Mouse (Mus musculus) embryonic facial prominence, embryonic 10.5 days (tissue): ENCODE measurements around the gene Syt7. TPM values are rescaled to one million over a fixed set of nuclear protein-coding genes. Genes with fewer than 3 reads are reported as not detected.
A peak's percentile ranks its signal among the peaks of the same experiment; 100 is the strongest.

Experiments
- DNase-seq: peaks from one replicate; pipeline ENCODE4 v3.0.0-alpha.2; 2017; ENCODE audit warnings: low spot score
- H3K27ac ChIP-seq: fragments of 300-500 bp; sonication (generic); replicated peaks from 2 replicates; pipeline ENCODE4 v1.5.1; 2016; ENCODE audit warnings: mild to moderate bottlenecking
- H3K27me3 ChIP-seq: fragments of 300-500 bp; sonication (generic); replicated peaks from 2 replicates; pipeline ENCODE4 v1.6.1; 2016; ENCODE audit warnings: low read depth, mild to moderate bottlenecking; ENCODE audit not compliant: poor library complexity, severe bottlenecking
- H3K36me3 ChIP-seq: fragments of 300-500 bp; sonication (generic); replicated peaks from 2 replicates; pipeline ENCODE4 v1.6.1; 2016; ENCODE audit warnings: mild to moderate bottlenecking, moderate library complexity
- H3K4me1 ChIP-seq: fragments of 300-500 bp; sonication (generic); 2 replicates; pipeline ENCODE4 v1.6.1; 2016
- H3K4me3 ChIP-seq: fragments of 300-500 bp; sonication (generic); 2 replicates; pipeline ENCODE4 v1.5.1; 2016; ENCODE audit warnings: mild to moderate bottlenecking, moderate library complexity
- H3K9me3 ChIP-seq: fragments of 300-500 bp; sonication (generic); 2 replicates; pipeline ENCODE4 v1.6.1; 2016; ENCODE audit warnings: mild to moderate bottlenecking
- WGBS: fragments of 180-500 bp; shearing (Covaris S2); methylation state at CpG from one replicate; pipeline ENCODE4 v1.1.7; 2016; 5-methylcytosine and 5-hydroxymethylcytosine counted together
- polyA plus RNA-seq: library from polyadenylated mRNA; unstranded; fragments of >200 nt; fragmentation: Nextera tagmentation; extraction: Ambion mirVana; gene quantifications from 2 replicates; pipeline ENCODE4 v1.2.1, GENCODE M21; 2016

The Syt7 gene
- polyA plus RNA-seq, 1 experiment from 2014 or later, result 0.44 TPM

GRCm38 (mm10) chr19:10415508-10415907 lies 26.6 kb downstream of the Syt7 start:
- WGBS, result 71% methylated on average over 5 of the region's 5 CpGs
- peaks cover 52% of the 10 kb centered on the region for H3K27me3 ChIP-seq

GRCm38 (mm10) chr19:10416889-10417288 lies 28.0 kb downstream of the Syt7 start:
- 61% methylated on average over 8 of the region's 8 CpGs for WGBS
- Histone ChIP-seq H3K4me1 (peaks cover 38% of the 10 kb centered on the region), H3K27ac (no peak overlapping the region), H3K36me3 (no peaks in the 10 kb centered on the region), H3K27me3 (peaks cover 64% of the 10 kb centered on the region), H3K9me3 (no peaks in the 10 kb centered on the region), H3K4me3 (no peak overlapping the region)
- DNase-seq, result no peak

More at GRCm38 (mm10) chr19:10415508-10415907, 26.6 kb downstream of the Syt7 start:
- DNase-seq, result no peak
- no peak overlapping the region for H3K27ac ChIP-seq
- H3K36me3 ChIP-seq, result no peaks in the 10 kb centered on the region
- H3K4me3 ChIP-seq, result no peak overlapping the region
- H3K9me3 ChIP-seq, result no peaks in the 10 kb centered on the region
- peaks cover 27% of the 10 kb centered on the region for H3K4me1 ChIP-seq

GRCm38 (mm10) chr19:10417436-10417835 lies 28.5 kb downstream of the Syt7 start:
- WGBS, result 77% methylated on average over 12 of the region's 12 CpGs
- H3K4me1 ChIP-seq, result peaks cover 43% of the 10 kb centered on the region
- H3K27ac ChIP-seq, result no peak overlapping the region
- no peak overlapping the region for H3K4me3 ChIP-seq
- H3K27me3 ChIP-seq, result peaks cover 64% of the 10 kb centered on the region
- no peaks in the 10 kb centered on the region for H3K9me3 ChIP-seq
- no peaks in the 10 kb centered on the region for H3K36me3 ChIP-seq
- no peak for DNase-seq

- Histone ChIP-seq H3K36me3 (no peaks in the 10 kb centered on the region), H3K4me1 (peaks cover 52% of the 10 kb centered on the region), H3K4me3 (peak overlapping the region; percentile 55), H3K27ac (peak overlapping the region; percentile 73), H3K27me3 (peaks cover 87% of the 10 kb centered on the region), H3K9me3 (no peaks in the 10 kb centered on the region)
- WGBS, result 2% methylated on average over 53 of the region's 53 CpGs
- peak; percentile 54 for DNase-seq
Measured at GRCm38 (mm10) chr19:10421986-10422976, 33.4 kb downstream of the Syt7 start.

- no peak for DNase-seq
- WGBS, result 59% methylated on average over 1 of the region's 1 CpGs
- no peaks in the 10 kb centered on the region for H3K9me3 ChIP-seq
- H3K36me3 ChIP-seq, result no peaks in the 10 kb centered on the region
- no peak overlapping the region for H3K4me3 ChIP-seq
- no peak overlapping the region for H3K27ac ChIP-seq
- peaks cover 59% of the 10 kb centered on the region for H3K4me1 ChIP-seq
- peaks cover 93% of the 10 kb centered on the region for H3K27me3 ChIP-seq
Measured at GRCm38 (mm10) chr19:10424751-10425150, 35.9 kb downstream of the Syt7 start.

- peaks cover 65% of the 10 kb centered on the region for H3K4me1 ChIP-seq
- peak overlapping the region; percentile 31; the same call in 1 of the 2 replicates for H3K27ac ChIP-seq
- no peaks in the 10 kb centered on the region for H3K36me3 ChIP-seq
- no peaks in the 10 kb centered on the region for H3K9me3 ChIP-seq
- no peak overlapping the region for H3K4me3 ChIP-seq
- DNase-seq, result no peak
- 50% methylated on average over 13 of the region's 13 CpGs for WGBS
- H3K27me3 ChIP-seq, result peaks cover 94% of the 10 kb centered on the region
Measured at GRCm38 (mm10) chr19:10425484-10426270, 36.8 kb downstream of the Syt7 start.

GRCm38 (mm10) chr19:10426312-10426711 lies 37.4 kb downstream of the Syt7 start:
- Histone ChIP-seq H3K27me3 (peaks cover 91% of the 10 kb centered on the region), H3K4me1 (peaks cover 66% of the 10 kb centered on the region), H3K36me3 (no peaks in the 10 kb centered on the region), H3K4me3 (peak overlapping the region; percentile 28; the same call in 1 of the 2 replicates), H3K9me3 (no peaks in the 10 kb centered on the region), H3K27ac (peak overlapping the region; percentile 31; the same call in 1 of the 2 replicates)
- whole genome bisulfite sequencing, result 32% methylated on average over 25 of the region's 25 CpGs
- peak; percentile 29 for DNase-seq

- no peak for DNase-seq
- Histone ChIP-seq H3K36me3 (no peaks in the 10 kb centered on the region), H3K9me3 (no peaks in the 10 kb centered on the region), H3K4me3 (no peak overlapping the region), H3K4me1 (peaks cover 66% of the 10 kb centered on the region), H3K27ac (no peak overlapping the region; the same call in 1 of the 2 replicates), H3K27me3 (peaks cover 86% of the 10 kb centered on the region)
- WGBS, result 39% methylated on average over 6 of the region's 6 CpGs
Measured at GRCm38 (mm10) chr19:10426793-10427192, 37.9 kb downstream of the Syt7 start.

- DNase-seq, result no peak
- peaks cover 61% of the 10 kb centered on the region for H3K4me1 ChIP-seq
Measured at GRCm38 (mm10) chr19:10427431-10427830, 38.5 kb downstream of the Syt7 start.

GRCm38 (mm10) chr19:10429371-10429770 lies 40.5 kb downstream of the Syt7 start:
- Histone ChIP-seq H3K4me3 (no peak overlapping the region), H3K27ac (no peak overlapping the region), H3K9me3 (no peaks in the 10 kb centered on the region), H3K4me1 (peaks cover 53% of the 10 kb centered on the region), H3K36me3 (no peaks in the 10 kb centered on the region), H3K27me3 (peaks cover 71% of the 10 kb centered on the region)
- DNase-seq, result no peak
- 89% methylated on average over 8 of the region's 8 CpGs for WGBS

More at GRCm38 (mm10) chr19:10427431-10427830, 38.5 kb downstream of the Syt7 start:
- Histone ChIP-seq H3K27ac (0 out of 2 replicates have a peak overlapping the region, but pooled peaks have one; percentile 6), H3K27me3 (peaks cover 82% of the 10 kb centered on the region), H3K9me3 (no peaks in the 10 kb centered on the region), H3K4me3 (no peak overlapping the region), H3K36me3 (no peaks in the 10 kb centered on the region)
- 75% methylated on average over 9 of the region's 9 CpGs for WGBS

GRCm38 (mm10) chr19:10431410-10431809 lies 42.5 kb downstream of the Syt7 start:
- no peak overlapping the region for H3K27ac ChIP-seq
- 32% methylated on average over 3 of the region's 3 CpGs for WGBS
- H3K9me3 ChIP-seq, result no peaks in the 10 kb centered on the region
- H3K4me3 ChIP-seq, result no peak overlapping the region
- H3K4me1 ChIP-seq, result peaks cover 40% of the 10 kb centered on the region
- peaks cover 51% of the 10 kb centered on the region for H3K27me3 ChIP-seq
- no peak for DNase-seq
- H3K36me3 ChIP-seq, result no peaks in the 10 kb centered on the region

- Histone ChIP-seq H3K27ac (no peak overlapping the region), H3K4me3 (no peak overlapping the region), H3K36me3 (no peaks in the 10 kb centered on the region), H3K27me3 (peaks cover 47% of the 10 kb centered on the region), H3K9me3 (no peaks in the 10 kb centered on the region), H3K4me1 (peaks cover 39% of the 10 kb centered on the region)
- no peak for DNase-seq
- WGBS, result 59% methylated on average over 4 of the region's 4 CpGs
Measured at GRCm38 (mm10) chr19:10431841-10432240, 43.0 kb downstream of the Syt7 start.
